ENCODE assay signal across 7 mouse cellular contexts in the genomic region with DNA sequence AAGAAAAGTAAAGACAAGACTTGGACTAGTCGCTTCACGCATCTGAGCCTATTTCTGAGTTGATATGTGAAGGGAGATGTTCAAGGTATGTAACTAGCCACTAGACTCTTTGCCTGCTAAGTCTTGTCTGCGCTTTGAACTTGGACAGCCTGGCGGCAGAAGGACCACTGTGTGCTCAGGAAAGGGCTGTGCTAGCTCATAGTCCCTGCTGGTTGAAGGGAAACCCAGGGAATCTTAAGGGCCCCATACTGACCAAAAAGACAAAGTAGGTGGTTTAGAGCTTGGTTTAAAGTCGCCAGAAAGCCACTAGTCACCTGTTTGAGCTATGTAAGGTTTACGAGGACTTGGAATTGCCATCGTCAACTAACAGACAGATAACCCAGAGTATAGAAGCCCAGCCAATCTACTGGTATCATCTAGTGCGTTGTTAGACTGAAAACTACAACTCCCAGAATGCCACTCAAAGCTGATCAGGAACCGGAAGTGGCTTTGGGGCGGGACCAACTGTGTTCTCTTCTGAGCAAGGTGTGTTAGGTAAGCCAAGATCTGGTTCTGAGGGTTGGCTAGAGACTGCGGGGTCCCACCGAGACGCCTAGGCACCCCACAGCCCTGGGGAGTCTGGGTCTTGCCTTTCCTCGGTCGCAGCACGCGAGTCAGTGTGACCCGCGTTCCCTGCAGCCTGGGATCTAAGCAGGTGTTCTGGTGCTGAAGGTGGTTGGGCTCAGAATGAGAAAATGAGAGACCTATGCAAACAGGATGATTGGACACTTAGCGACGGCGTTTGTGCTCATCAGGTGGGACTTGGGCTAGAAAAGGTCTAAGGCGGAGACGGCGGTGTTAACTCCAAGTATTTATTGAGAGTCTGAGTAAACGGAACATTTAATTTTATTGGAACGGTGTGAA. TPM values are rescaled to one million over a fixed set of nuclear protein-coding genes. Genes with fewer than 3 reads are reported as not detected.
DNase-seq lines count a peak whose midpoint lies in the region; ATAC-seq and TF ChIP-seq lines count a peak whose summit lies in the region.

Gene Trmt10b (plus strand): TSS at position 466 of the 903 bp plus-strand sequence.

- ATAC-seq in intestine, embryonic 15.5 days, result peak; percentile 95
- peak; percentile 99 for ATAC-seq in megakaryocyte-erythroid progenitor cell, adult 5-6 weeks (replicated peaks; ENCODE audit: low FRiP score, low TSS enrichment, poor library complexity, severe bottlenecking)

- TF ChIP-seq CTCF in cortical plate, adult 2 months (IDR thresholded peaks at IDR 0.05; ENCODE audit: extremely low read depth, insufficient read depth, low read length), result no peak
- TF ChIP-seq CTCF in small intestine, adult 2 months (IDR thresholded peaks at IDR 0.05; ENCODE audit: extremely low read depth, insufficient read length, insufficient replicate concordance, low read depth, low read length), result no peak

- peak within 1 kb of the TSS; percentile 73 for H3K4me2 ChIP-seq in intestine, embryonic 15.5 days (replicated peaks)

- peak; percentile 71 for DNase-seq in adrenal gland, adult 2 months
- DNase-seq in gastrocnemius, adult 8-10 months (ENCODE audit: low spot score in 2 of 2), result peak; percentile 45 to 57
- peak; percentile 73 to 83 for DNase-seq in left cerebral cortex, postnatal 14 days (ENCODE audit: low spot score in 2 of 2)

- peaks cover 4% of the 10 kb centered on the region for H3K4me1 ChIP-seq in cortical plate, adult 2 months (ENCODE audit: control insufficient read depth, insufficient read depth, low read length)
- peaks cover 5% of the 10 kb centered on the region for H3K4me1 ChIP-seq in intestine, embryonic 15.5 days (replicated peaks)
- H3K4me1 ChIP-seq in small intestine, adult 2 months (ENCODE audit: control insufficient read depth, insufficient read depth, insufficient read length, low read length), result no peaks in the 10 kb centered on the region

- H3K9me3 ChIP-seq in intestine, embryonic 15.5 days, result no peaks in the 10 kb centered on the region

- intact Hi-C loops in left cerebral cortex, postnatal 14 days (cut with DNase I), result no loop called here

- no peak within 1 kb of the TSS for H3K27ac ChIP-seq in cortical plate, adult 2 months (ENCODE audit: insufficient read depth, low read length)
- no peak within 1 kb of the TSS for H3K27ac ChIP-seq in intestine, embryonic 15.5 days
- no peak within 1 kb of the TSS for H3K27ac ChIP-seq in small intestine, adult 2 months (ENCODE audit: insufficient read depth, low read depth, low read length)

- peak within 1 kb of the TSS; percentile 83 for H3K4me3 ChIP-seq in cortical plate, adult 2 months (ENCODE audit: insufficient read depth, low read length)
- H3K4me3 ChIP-seq in intestine, embryonic 15.5 days (replicated peaks), result peak within 1 kb of the TSS; percentile 70
- H3K4me3 ChIP-seq in small intestine, adult 2 months (ENCODE audit: low read depth, low read length), result peak within 1 kb of the TSS; percentile 79

- 17% methylated on average over 27 of the region's 27 CpGs for WGBS in intestine, embryonic 15.5 days
- WGBS in small intestine, adult 2 months, result 14% methylated on average over 27 of the region's 27 CpGs

- H3K27me3 ChIP-seq in intestine, embryonic 15.5 days (replicated peaks), result no peaks in the 10 kb centered on the region
- H3K27me3 ChIP-seq in small intestine, adult 2 months (ENCODE audit: control insufficient read depth, insufficient read depth, low read length), result no peaks in the 10 kb centered on the region

- peak within 1 kb of the TSS; percentile 69 for H3K9ac ChIP-seq in intestine, embryonic 15.5 days

- no peaks in the 10 kb centered on the region; the same call in 1 of the 2 replicates for H3K36me3 ChIP-seq in intestine, embryonic 15.5 days
- peaks cover 9% of the 10 kb centered on the region; the same call in 1 of the 2 replicates for H3K36me3 ChIP-seq in small intestine, adult 2 months (ENCODE audit: control insufficient read depth, insufficient read depth, low read length)

- peak; percentile 80 for TF ChIP-seq POLR2A in cortical plate, adult 2 months (IDR thresholded peaks at IDR 0.05; ENCODE audit: extremely low read depth, insufficient read depth, low read length)
- no peak for TF ChIP-seq POLR2A in small intestine, adult 2 months (IDR thresholded peaks at IDR 0.05; ENCODE audit: low read depth, low read length)

RNA-seq across cellular contexts. Expression of gene Trmt10b, which starts in this region (rescaled TPM):
- 10 to 100 TPM in 1 of 2 experiments, 1 to 10 TPM in 1; 8.7 to 12.8 TPM for total RNA-seq in adrenal gland, adult 2 months (2021)
- 0.48 and 0.70 TPM in 2 replicates for polyA plus RNA-seq in adrenal gland, adult 2 months (2012; rRNA removed)
- 13.5 and 16.6 TPM in 2 replicates for polyA plus RNA-seq in cortical plate, adult 2 months (2012; rRNA removed)
- 1 to 10 TPM; 4.5 to 7.3 (median 4.6) TPM for total RNA-seq in gastrocnemius, adult 8-10 months (2022)
- 13.0 and 13.7 TPM in 2 replicates for polyA plus RNA-seq in intestine, embryonic 15.5 days (2015; fragmentation: Nextera tagmentation; extraction: Ambion mirVana)
- total RNA-seq in left cerebral cortex, postnatal 14 days (2021), result 10 to 100 TPM; 11.4 to 16.9 TPM
- total RNA-seq in megakaryocyte-erythroid progenitor cell, adult 5-6 weeks (2014; fragmentation: Nextera tagmentation), result 10.8 and 17.8 TPM in 2 replicates
- 13.3 and 38.4 TPM in 2 replicates for total RNA-seq in megakaryocyte-erythroid progenitor cell, adult 5-6 weeks (2017)
- polyA plus RNA-seq in small intestine, adult 2 months (2012; rRNA removed), result 0.24 and 0.56 TPM in 2 replicates
